Mouse (Mus musculus) ES-Bruce4 (cell line): ENCODE measurements around the gene Rcbtb2.

Experiments used
- CTCF ChIP-seq: IDR thresholded peaks from one replicate; pipeline ENCODE4 v1.8.1; 2011; ENCODE audit warnings: low read depth, low read length
- EP300 ChIP-seq: IDR thresholded peaks from 2 replicates; pipeline ENCODE4 v1.6.1; 2011; ENCODE audit warnings: low read depth, low read length; ENCODE audit not compliant: insufficient read depth
- POLR2A ChIP-seq: IDR thresholded peaks from one replicate; pipeline ENCODE4 v1.8.1; 2011; ENCODE audit warnings: low read length; ENCODE audit not compliant: insufficient read depth

GRCm38 (mm10) chr14:73122923-73123278 is at the start of gene Rcbtb2:
- TF ChIP-seq POLR2A (no peak), CTCF (no peak), EP300 (no peak)
